Mouse (Mus musculus): ENCODE measurements around the gene Prss30. TPM values are rescaled to one million over a fixed set of nuclear protein-coding genes. Genes with fewer than 3 reads are reported as not detected.

The Prss30 gene
- polyA plus RNA-seq, 1 experiment from 2014 or later: 0.31 TPM

GRCm38 (mm10) chr17:24007391-24007790 lies 27.0 kb upstream of the Prss30 start:
- no peak overlapping the region for H3K4me3 ChIP-seq (ENCODE audit: low read depth, low read length)
- H3K9ac ChIP-seq (replicated peaks; ENCODE audit: low read depth, low read length): no peak overlapping the region
- no peak overlapping the region for H3K27ac ChIP-seq (ENCODE audit: low read depth, low read length)
- no peaks in the 10 kb centered on the region for H3K36me3 ChIP-seq (ENCODE audit: control insufficient read depth, insufficient read depth, low read length)
- 74% methylated on average over 1 of the region's 1 CpGs for WGBS
- ATAC-seq (ENCODE audit: low read depth): no peak
- no peaks in the 10 kb centered on the region for H3K27me3 ChIP-seq (ENCODE audit: control insufficient read depth, insufficient read depth, low read length)
- no peaks in the 10 kb centered on the region for H3K4me1 ChIP-seq (ENCODE audit: control insufficient read depth, insufficient read depth, low read length)
- H3K4me2 ChIP-seq (ENCODE audit: low read depth, low read length): no peak overlapping the region
- no peaks in the 10 kb centered on the region for H3K9me3 ChIP-seq (ENCODE audit: control insufficient read depth, low read length)

GRCm38 (mm10) chr17:24006930-24007329 lies 26.6 kb upstream of the Prss30 start:
- no peaks in the 10 kb centered on the region for H3K36me3 ChIP-seq (ENCODE audit: control insufficient read depth, insufficient read depth, low read length)
- H3K4me2 ChIP-seq (ENCODE audit: low read depth, low read length): no peak overlapping the region
- no peaks in the 10 kb centered on the region for H3K4me1 ChIP-seq (ENCODE audit: control insufficient read depth, insufficient read depth, low read length)
- no peaks in the 10 kb centered on the region for H3K27me3 ChIP-seq (ENCODE audit: control insufficient read depth, insufficient read depth, low read length)
- no peak overlapping the region for H3K4me3 ChIP-seq (ENCODE audit: low read depth, low read length)
- 44% methylated on average over 2 of the region's 2 CpGs for WGBS
- no peak overlapping the region for H3K9ac ChIP-seq (replicated peaks; ENCODE audit: low read depth, low read length)
- H3K9me3 ChIP-seq (ENCODE audit: control insufficient read depth, low read length): no peaks in the 10 kb centered on the region
- no peak for ATAC-seq (ENCODE audit: low read depth)
- no peak overlapping the region for H3K27ac ChIP-seq (ENCODE audit: low read depth, low read length)

GRCm38 (mm10) chr17:24005049-24005448 lies 24.7 kb upstream of the Prss30 start:
- no peak overlapping the region for H3K27ac ChIP-seq (ENCODE audit: low read depth, low read length)
- no peaks in the 10 kb centered on the region for H3K4me1 ChIP-seq (ENCODE audit: control insufficient read depth, insufficient read depth, low read length)
- H3K4me2 ChIP-seq (ENCODE audit: low read depth, low read length): no peak overlapping the region
- H3K9ac ChIP-seq (replicated peaks; ENCODE audit: low read depth, low read length): no peak overlapping the region
- no peaks in the 10 kb centered on the region for H3K27me3 ChIP-seq (ENCODE audit: control insufficient read depth, insufficient read depth, low read length)
- no peak overlapping the region for H3K4me3 ChIP-seq (ENCODE audit: low read depth, low read length)
- no peaks in the 10 kb centered on the region for H3K36me3 ChIP-seq (ENCODE audit: control insufficient read depth, insufficient read depth, low read length)
- no peaks in the 10 kb centered on the region for H3K9me3 ChIP-seq (ENCODE audit: control insufficient read depth, low read length)
- ATAC-seq (ENCODE audit: low read depth): no peak
- WGBS: 94% methylated on average over 3 of the region's 3 CpGs

- Histone ChIP-seq H3K27me3 (ENCODE audit: control insufficient read depth, insufficient read depth, low read length) (no peaks in the 10 kb centered on the region), H3K4me3 (ENCODE audit: low read depth, low read length) (no peak overlapping the region), H3K4me1 (ENCODE audit: control insufficient read depth, insufficient read depth, low read length) (no peaks in the 10 kb centered on the region), H3K9ac (replicated peaks; ENCODE audit: low read depth, low read length) (no peak overlapping the region), H3K9me3 (ENCODE audit: control insufficient read depth, low read length) (no peaks in the 10 kb centered on the region), H3K27ac (ENCODE audit: low read depth, low read length) (no peak overlapping the region), H3K4me2 (ENCODE audit: low read depth, low read length) (no peak overlapping the region), H3K36me3 (ENCODE audit: control insufficient read depth, insufficient read depth, low read length) (no peaks in the 10 kb centered on the region)
- WGBS: 93% methylated on average over 14 of the region's 14 CpGs
- no peak for ATAC-seq (ENCODE audit: low read depth)
Observed at GRCm38 (mm10) chr17:24004071-24004665, 23.8 kb upstream of the Prss30 start.

- WGBS: 84% methylated on average over 5 of the region's 5 CpGs
- no peaks in the 10 kb centered on the region for H3K9me3 ChIP-seq (ENCODE audit: control insufficient read depth, low read length)
- no peak overlapping the region for H3K4me2 ChIP-seq (ENCODE audit: low read depth, low read length)
- no peaks in the 10 kb centered on the region for H3K36me3 ChIP-seq (ENCODE audit: control insufficient read depth, insufficient read depth, low read length)
- H3K27ac ChIP-seq (ENCODE audit: low read depth, low read length): no peak overlapping the region
- H3K4me1 ChIP-seq (ENCODE audit: control insufficient read depth, insufficient read depth, low read length): no peaks in the 10 kb centered on the region
- H3K9ac ChIP-seq (replicated peaks; ENCODE audit: low read depth, low read length): no peak overlapping the region
- no peak overlapping the region for H3K4me3 ChIP-seq (ENCODE audit: low read depth, low read length)
- no peak for ATAC-seq (ENCODE audit: low read depth)
- H3K27me3 ChIP-seq (ENCODE audit: control insufficient read depth, insufficient read depth, low read length): no peaks in the 10 kb centered on the region
Observed at GRCm38 (mm10) chr17:24000404-24000803, 20.0 kb upstream of the Prss30 start.

GRCm38 (mm10) chr17:23998383-23998782 lies 18.0 kb upstream of the Prss30 start:
- no peak for ATAC-seq (ENCODE audit: low read depth)
- peaks cover 4% of the 10 kb centered on the region; the same call in 1 of the 2 replicates for H3K4me1 ChIP-seq (ENCODE audit: control insufficient read depth, insufficient read depth, low read length)
- WGBS: 70% methylated on average over 6 of the region's 6 CpGs

GRCm38 (mm10) chr17:23997901-23998300 lies 17.5 kb upstream of the Prss30 start, which contains the start of gene Prss22:
Gene Prss22, minus strand, starts transcription at chr17:23998100.
- H3K36me3 ChIP-seq (ENCODE audit: control insufficient read depth, insufficient read depth, low read length): no peaks in the 10 kb centered on the region
- H3K27me3 ChIP-seq (ENCODE audit: control insufficient read depth, insufficient read depth, low read length): no peaks in the 10 kb centered on the region
- no peak for ATAC-seq (ENCODE audit: low read depth)
- WGBS: 77% methylated on average over 2 of the region's 2 CpGs
- no peak within 1 kb of the TSS for H3K4me3 ChIP-seq (ENCODE audit: low read depth, low read length)
- peaks cover 4% of the 10 kb centered on the region; the same call in 1 of the 2 replicates for H3K4me1 ChIP-seq (ENCODE audit: control insufficient read depth, insufficient read depth, low read length)
- no peak within 1 kb of the TSS for H3K4me2 ChIP-seq (ENCODE audit: low read depth, low read length)
- H3K27ac ChIP-seq (ENCODE audit: low read depth, low read length): no peak within 1 kb of the TSS
- H3K9me3 ChIP-seq (ENCODE audit: control insufficient read depth, low read length): no peaks in the 10 kb centered on the region
- H3K9ac ChIP-seq (replicated peaks; ENCODE audit: low read depth, low read length): no peak within 1 kb of the TSS

More at GRCm38 (mm10) chr17:23998383-23998782, 18.0 kb upstream of the Prss30 start:
- no peak overlapping the region for H3K9ac ChIP-seq (replicated peaks; ENCODE audit: low read depth, low read length)
- H3K27ac ChIP-seq (ENCODE audit: low read depth, low read length): no peak overlapping the region
- no peak overlapping the region for H3K4me2 ChIP-seq (ENCODE audit: low read depth, low read length)
- no peaks in the 10 kb centered on the region for H3K9me3 ChIP-seq (ENCODE audit: control insufficient read depth, low read length)
- no peak overlapping the region for H3K4me3 ChIP-seq (ENCODE audit: low read depth, low read length)
- H3K27me3 ChIP-seq (ENCODE audit: control insufficient read depth, insufficient read depth, low read length): no peaks in the 10 kb centered on the region
- no peaks in the 10 kb centered on the region for H3K36me3 ChIP-seq (ENCODE audit: control insufficient read depth, insufficient read depth, low read length)

GRCm38 (mm10) chr17:23995421-23995820 lies 15.1 kb upstream of the Prss30 start:
- Histone ChIP-seq H3K9me3 (ENCODE audit: control insufficient read depth, low read length) (no peaks in the 10 kb centered on the region), H3K36me3 (ENCODE audit: control insufficient read depth, insufficient read depth, low read length) (no peaks in the 10 kb centered on the region), H3K4me1 (ENCODE audit: control insufficient read depth, insufficient read depth, low read length) (peaks cover 4% of the 10 kb centered on the region; the same call in 1 of the 2 replicates), H3K27ac (ENCODE audit: low read depth, low read length) (no peak overlapping the region), H3K9ac (replicated peaks; ENCODE audit: low read depth, low read length) (no peak overlapping the region), H3K27me3 (ENCODE audit: control insufficient read depth, insufficient read depth, low read length) (no peaks in the 10 kb centered on the region), H3K4me2 (ENCODE audit: low read depth, low read length) (no peak overlapping the region), H3K4me3 (ENCODE audit: low read depth, low read length) (no peak overlapping the region)
- WGBS: 33% methylated on average over 1 of the region's 1 CpGs
- no peak for ATAC-seq (ENCODE audit: low read depth)

- WGBS: 81% methylated on average over 7 of the region's 7 CpGs
- H3K9me3 ChIP-seq (ENCODE audit: control insufficient read depth, low read length): no peaks in the 10 kb centered on the region
- no peaks in the 10 kb centered on the region for H3K36me3 ChIP-seq (ENCODE audit: control insufficient read depth, insufficient read depth, low read length)
- H3K4me3 ChIP-seq (ENCODE audit: low read depth, low read length): no peak overlapping the region
- ATAC-seq (ENCODE audit: low read depth): no peak
- no peak overlapping the region for H3K9ac ChIP-seq (replicated peaks; ENCODE audit: low read depth, low read length)
- no peak overlapping the region for H3K27ac ChIP-seq (ENCODE audit: low read depth, low read length)
- H3K27me3 ChIP-seq (ENCODE audit: control insufficient read depth, insufficient read depth, low read length): no peaks in the 10 kb centered on the region
- peaks cover 4% of the 10 kb centered on the region; the same call in 1 of the 2 replicates for H3K4me1 ChIP-seq (ENCODE audit: control insufficient read depth, insufficient read depth, low read length)
- H3K4me2 ChIP-seq (ENCODE audit: low read depth, low read length): no peak overlapping the region
Observed at GRCm38 (mm10) chr17:23994667-23995066, 14.3 kb upstream of the Prss30 start.

Measured in neural tube, embryonic 14.5 days (tissue).